Mouse (Mus musculus): ENCODE measurements at regions not wholly inside any gene's neighbourhood (a gene's known extent, or its start where the extent isn't known, plus 50 kb on each side); places are given as distances from the start of the nearest gene placed in this dataset.
"Not testable (repeated sequence)": the region's sequence is repeated elsewhere in the genome, so short reads cannot be mapped to it uniquely, and the experiment has no call there.

DNA sequence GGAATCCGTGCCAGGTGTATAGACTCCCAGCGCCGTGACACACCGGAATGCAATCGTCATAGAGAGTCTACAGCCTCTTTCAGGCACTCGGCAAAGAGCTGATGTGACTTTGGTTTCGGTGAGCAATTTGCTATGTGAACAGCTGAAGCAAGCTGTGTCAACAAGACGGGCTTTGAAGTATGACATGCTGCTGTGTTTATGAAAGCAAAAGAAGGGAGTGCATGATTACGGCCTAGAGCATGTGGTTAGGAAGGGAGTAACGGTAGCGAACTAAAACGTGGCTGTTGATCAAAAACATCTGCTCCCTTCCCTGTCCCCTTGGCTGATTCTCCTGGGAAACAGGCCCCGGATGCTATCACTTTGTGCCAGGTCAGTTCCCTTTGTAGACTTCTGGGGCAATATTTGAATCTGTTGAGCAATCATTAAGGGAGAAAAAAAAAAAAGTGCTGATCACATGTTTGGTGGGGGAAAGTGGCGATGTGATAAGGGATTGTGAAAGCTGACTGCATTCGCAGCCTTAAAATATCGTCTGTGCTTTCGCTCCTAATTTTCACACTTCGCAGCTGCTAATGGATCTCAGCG lies 764.3 kb downstream of the Robo2 start:
- TF ChIP-seq POLR2A (IDR thresholded peaks at IDR 0.05; ENCODE audit: borderline replicate concordance, extremely low read depth, insufficient read depth, insufficient read length, poor library complexity, severe bottlenecking) (no peak), CTCF (IDR thresholded peaks at IDR 0.05; ENCODE audit: borderline replicate concordance, extremely low read depth, insufficient read depth, insufficient read length) (no peak)
- DNase-seq (ENCODE audit: low read depth) = peak; percentile 77

DNA sequence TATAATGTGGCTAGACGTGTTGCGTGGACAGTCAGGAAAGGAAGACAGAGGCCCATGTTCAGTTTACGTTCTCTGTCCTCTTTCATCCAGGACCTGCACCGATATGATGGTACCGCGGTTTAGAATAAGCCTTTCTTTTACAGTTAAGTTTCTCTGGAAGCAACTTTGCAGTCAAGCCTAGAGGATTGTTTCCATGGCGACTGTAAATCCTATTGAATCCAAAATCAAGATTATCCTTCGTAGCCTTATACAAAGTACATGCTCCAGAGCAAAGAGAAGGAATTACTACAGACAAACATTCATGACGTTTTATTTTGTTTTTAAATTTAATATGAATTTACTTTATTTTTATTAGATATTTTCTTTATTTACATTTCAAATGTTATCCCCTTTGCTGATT lies 798.6 kb downstream of the Robo2 start:
- DNase-seq (ENCODE audit: low read depth) = peak; percentile 47
- TF ChIP-seq CTCF (IDR thresholded peaks at IDR 0.05; ENCODE audit: borderline replicate concordance, extremely low read depth, insufficient read depth, insufficient read length) (no peak), POLR2A (IDR thresholded peaks at IDR 0.05; ENCODE audit: borderline replicate concordance, extremely low read depth, insufficient read depth, insufficient read length, poor library complexity, severe bottlenecking) (no peak)

DNA sequence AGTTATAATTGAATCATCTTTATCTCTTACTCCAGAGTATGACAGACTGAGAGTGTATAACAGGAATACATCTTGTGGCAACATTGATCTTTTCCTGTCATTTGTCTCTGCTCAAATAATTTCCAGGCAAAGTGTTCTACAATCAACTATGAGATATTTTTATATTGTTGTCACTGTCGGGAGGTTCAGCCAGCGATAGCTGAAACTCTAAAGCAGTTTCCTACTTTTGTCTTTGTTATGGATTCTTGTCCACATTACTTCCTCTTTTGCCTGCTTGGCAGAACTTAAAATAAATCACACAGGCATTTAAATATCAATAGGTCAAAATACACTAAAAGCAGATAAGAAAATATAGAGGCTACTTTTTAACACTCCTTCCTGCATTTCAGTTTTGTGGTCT lies 820.2 kb downstream of the Robo2 start:
- TF ChIP-seq CTCF (IDR thresholded peaks at IDR 0.05; ENCODE audit: borderline replicate concordance, extremely low read depth, insufficient read depth, insufficient read length) = no peak
- TF ChIP-seq POLR2A (IDR thresholded peaks at IDR 0.05; ENCODE audit: borderline replicate concordance, extremely low read depth, insufficient read depth, insufficient read length, poor library complexity, severe bottlenecking) = no peak

DNA sequence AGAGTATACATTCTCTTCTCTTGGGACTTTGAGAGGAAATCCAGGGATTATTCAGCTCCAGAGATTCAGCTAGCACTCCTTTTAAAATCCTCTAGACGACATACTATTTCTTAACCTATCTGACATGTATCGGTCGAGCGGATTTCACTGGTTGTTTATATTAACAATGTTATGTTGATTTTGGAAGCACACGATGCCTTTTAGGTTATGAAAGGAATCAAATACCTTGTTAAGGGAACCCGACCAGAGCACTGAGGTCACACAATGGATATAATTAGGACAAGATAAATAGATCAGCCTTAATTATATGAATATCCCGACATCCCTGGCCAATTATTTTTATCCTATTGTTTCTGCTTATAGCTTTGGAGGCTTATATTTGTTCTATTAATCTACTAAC lies 850.4 kb downstream of the Robo2 start:
- DNase-seq (ENCODE audit: low read depth) = no peak
- no peak for TF ChIP-seq CTCF (IDR thresholded peaks at IDR 0.05; ENCODE audit: borderline replicate concordance, extremely low read depth, insufficient read depth, insufficient read length)
- no peak for TF ChIP-seq POLR2A (IDR thresholded peaks at IDR 0.05; ENCODE audit: borderline replicate concordance, extremely low read depth, insufficient read depth, insufficient read length, poor library complexity, severe bottlenecking)

More for the DNA sequence above, 820.2 kb downstream of the Robo2 start:
- no peak for DNase-seq (ENCODE audit: low read depth)

DNA sequence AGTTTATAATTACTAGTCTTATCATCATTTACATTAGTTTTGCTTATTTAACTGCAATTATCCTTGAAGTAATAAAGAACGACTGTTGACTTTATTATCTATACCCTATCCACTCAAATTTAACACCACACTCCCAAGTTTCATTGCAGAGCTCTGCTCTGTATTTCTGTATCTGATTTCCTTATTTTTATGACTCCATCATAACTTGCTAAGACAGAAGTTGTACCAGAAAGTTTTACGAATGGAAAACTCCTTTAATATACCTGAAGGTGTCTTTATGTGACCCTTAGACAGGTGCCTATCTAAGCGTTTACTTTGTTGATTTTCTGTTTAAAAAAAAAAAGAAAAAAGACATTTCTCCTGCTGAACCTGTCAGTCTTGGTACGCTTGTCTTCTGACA lies 854.7 kb downstream of the Robo2 start:
- no peak for DNase-seq (ENCODE audit: low read depth)
- no peak for TF ChIP-seq POLR2A (IDR thresholded peaks at IDR 0.05; ENCODE audit: borderline replicate concordance, extremely low read depth, insufficient read depth, insufficient read length, poor library complexity, severe bottlenecking)
- TF ChIP-seq CTCF (IDR thresholded peaks at IDR 0.05; ENCODE audit: borderline replicate concordance, extremely low read depth, insufficient read depth, insufficient read length) = no peak

DNA sequence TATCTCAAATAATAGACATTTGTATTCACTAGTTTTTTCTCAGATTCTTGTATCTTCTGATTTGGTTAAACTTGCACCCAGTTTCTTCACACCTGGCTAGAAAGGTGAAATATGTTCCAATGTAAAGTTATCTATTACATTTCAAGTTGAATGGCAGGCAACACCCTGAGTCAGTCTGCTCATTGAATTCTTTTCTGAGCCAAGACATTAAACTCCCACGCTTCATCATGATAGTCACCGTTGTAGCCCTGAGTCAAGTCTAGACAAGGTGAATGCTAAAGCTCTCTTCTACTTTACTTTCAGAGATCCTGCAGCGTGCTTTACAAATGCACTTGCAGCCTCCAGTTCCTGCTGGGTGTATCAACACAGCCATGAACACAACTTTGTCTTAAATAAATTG lies 868.0 kb downstream of the Robo2 start:
- no peak for DNase-seq (ENCODE audit: low read depth)
- no peak for TF ChIP-seq CTCF (IDR thresholded peaks at IDR 0.05; ENCODE audit: borderline replicate concordance, extremely low read depth, insufficient read depth, insufficient read length)
- TF ChIP-seq POLR2A (IDR thresholded peaks at IDR 0.05; ENCODE audit: borderline replicate concordance, extremely low read depth, insufficient read depth, insufficient read length, poor library complexity, severe bottlenecking) = no peak

DNA sequence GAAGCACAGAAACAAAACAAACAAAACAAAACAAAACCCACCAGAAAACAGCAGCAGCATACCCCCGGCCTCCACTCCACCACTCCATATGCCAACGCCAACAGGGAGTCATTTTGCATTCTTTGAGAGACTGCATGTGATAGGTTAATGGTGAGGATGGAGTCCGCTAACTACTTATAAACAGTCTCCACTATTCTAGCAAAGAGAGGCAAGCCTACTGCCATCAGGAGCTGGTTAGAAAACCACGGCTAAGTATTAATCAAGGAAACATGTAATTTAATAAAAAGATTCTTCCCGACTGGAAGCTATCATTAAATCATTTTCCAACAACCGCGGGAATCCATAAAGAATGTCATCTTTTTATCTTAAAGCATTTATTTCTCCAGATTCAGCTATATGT lies 873.6 kb downstream of the Robo2 start:
- DNase-seq (ENCODE audit: low read depth) = no peak
- TF ChIP-seq POLR2A (IDR thresholded peaks at IDR 0.05; ENCODE audit: borderline replicate concordance, extremely low read depth, insufficient read depth, insufficient read length, poor library complexity, severe bottlenecking) (no peak), CTCF (IDR thresholded peaks at IDR 0.05; ENCODE audit: borderline replicate concordance, extremely low read depth, insufficient read depth, insufficient read length) (no peak)

DNA sequence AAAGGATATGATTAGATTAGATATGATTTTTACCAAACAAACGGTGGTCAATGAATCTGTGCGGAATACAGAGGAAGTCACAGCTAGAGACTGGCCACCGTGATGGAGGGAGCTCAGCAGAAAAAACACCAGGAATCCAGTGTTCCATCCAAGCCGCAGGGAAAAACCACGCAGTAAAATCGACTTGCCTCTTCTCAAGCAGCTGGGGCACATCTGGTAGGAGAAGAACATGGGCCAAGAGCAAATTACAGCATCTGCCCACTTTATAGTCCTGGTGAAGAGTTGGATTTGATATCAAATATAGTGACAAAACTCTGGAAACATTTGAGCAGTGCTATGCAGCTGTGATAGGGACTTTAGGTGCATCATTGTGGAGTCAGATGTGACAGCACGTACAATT lies 874.1 kb downstream of the Robo2 start:
- no peak for TF ChIP-seq POLR2A (IDR thresholded peaks at IDR 0.05; ENCODE audit: borderline replicate concordance, extremely low read depth, insufficient read depth, insufficient read length, poor library complexity, severe bottlenecking)
- TF ChIP-seq CTCF (IDR thresholded peaks at IDR 0.05; ENCODE audit: borderline replicate concordance, extremely low read depth, insufficient read depth, insufficient read length) = no peak
- no peak for DNase-seq (ENCODE audit: low read depth)

DNA sequence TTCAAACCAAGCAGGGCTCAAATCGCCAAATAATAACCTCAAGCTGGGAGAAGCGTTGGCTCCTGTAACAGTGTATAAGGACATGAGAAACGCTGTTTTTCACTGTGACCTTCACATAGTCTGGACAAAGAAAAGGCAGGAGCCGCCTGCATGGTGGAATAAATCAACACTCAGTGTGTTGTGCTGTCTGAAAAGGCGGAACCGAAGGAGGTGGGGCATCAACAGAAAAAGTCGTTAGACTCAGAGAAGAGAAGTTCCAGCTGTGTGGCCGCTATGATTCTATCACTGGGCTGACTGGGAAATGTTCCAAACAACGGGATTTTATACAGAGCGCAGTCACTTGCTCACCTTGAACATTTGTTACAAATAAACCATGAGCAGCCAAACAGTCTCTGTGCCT lies 881.4 kb downstream of the Robo2 start:
- DNase-seq (ENCODE audit: low read depth) = peak; percentile 70
- TF ChIP-seq POLR2A (IDR thresholded peaks at IDR 0.05; ENCODE audit: borderline replicate concordance, extremely low read depth, insufficient read depth, insufficient read length, poor library complexity, severe bottlenecking) (no peak), CTCF (IDR thresholded peaks at IDR 0.05; ENCODE audit: borderline replicate concordance, extremely low read depth, insufficient read depth, insufficient read length) (no peak)

DNA sequence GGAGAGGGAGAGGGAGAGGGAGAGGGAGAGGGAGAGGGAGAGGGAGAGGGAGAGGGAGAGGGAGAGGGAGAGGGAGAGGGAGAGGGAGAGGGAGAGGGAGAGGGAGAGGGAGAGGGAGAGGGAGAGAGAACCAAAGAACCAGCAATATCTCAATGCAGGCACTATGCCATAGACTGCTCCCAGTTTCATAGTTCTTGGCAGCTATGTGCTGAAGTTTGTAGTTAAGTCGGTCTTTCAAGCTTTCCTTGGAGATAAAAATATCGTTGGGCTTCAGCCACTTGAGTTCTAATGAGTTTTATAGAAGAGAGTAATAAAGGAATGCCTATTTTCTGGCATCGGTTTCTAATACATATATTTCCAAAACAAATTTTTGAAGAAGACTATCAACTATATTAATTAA lies 888.7 kb downstream of the Robo2 start:
- not testable (repeated sequence) for DNase-seq (ENCODE audit: low read depth)

DNA sequence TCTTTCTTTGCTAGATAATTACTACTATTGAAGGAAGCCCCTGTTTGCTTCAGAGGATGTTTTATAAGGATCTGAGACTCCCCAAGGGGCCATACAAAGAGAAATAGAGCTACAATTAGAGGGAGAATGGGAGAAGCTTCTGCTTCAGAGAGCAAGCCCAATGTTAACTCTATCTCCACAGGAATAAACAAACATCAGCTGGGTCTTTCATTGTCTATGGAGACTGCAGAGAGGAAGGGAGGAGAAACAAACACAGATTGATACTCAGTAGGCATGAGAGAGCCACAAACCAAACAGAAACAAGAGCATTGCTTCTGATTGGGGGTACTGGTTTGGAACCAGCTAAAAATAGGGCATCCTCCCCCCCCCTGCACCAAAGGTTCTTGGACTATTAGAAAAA lies 906.9 kb downstream of the Robo2 start:
- TF ChIP-seq CTCF (IDR thresholded peaks at IDR 0.05; ENCODE audit: borderline replicate concordance, extremely low read depth, insufficient read depth, insufficient read length) (no peak), POLR2A (IDR thresholded peaks at IDR 0.05; ENCODE audit: borderline replicate concordance, extremely low read depth, insufficient read depth, insufficient read length, poor library complexity, severe bottlenecking) (no peak)
- DNase-seq (ENCODE audit: low read depth) = peak; percentile 31

DNA sequence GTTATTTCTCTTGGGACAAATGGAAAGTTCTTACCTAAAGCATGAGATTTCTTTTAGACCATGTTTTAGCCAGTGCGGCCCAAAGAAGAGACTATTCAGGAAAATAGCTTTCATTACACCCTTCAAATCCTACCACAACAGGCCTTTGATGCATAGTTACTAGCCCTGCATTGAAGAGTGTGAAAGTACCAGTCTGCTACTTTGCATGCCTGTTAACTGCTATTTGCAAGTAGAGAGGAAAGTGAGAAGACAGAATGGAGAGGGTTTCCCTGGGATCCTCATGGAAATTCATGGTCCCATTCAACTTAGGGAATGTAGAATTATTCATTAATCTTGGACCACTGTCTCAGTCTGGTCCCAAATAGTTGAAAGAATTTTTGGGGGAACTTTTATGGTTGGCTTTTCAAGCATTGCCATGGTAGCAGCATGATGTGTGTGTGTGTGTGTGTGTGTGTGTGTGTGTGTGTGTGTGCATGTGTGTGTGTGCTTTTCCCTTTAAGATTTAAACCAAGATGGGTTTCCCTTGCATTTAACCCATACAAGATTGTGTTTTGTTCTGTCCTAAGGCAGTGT lies 912.9 kb downstream of the Robo2 start:
- TF ChIP-seq CTCF (IDR thresholded peaks at IDR 0.05; ENCODE audit: borderline replicate concordance, extremely low read depth, insufficient read depth, insufficient read length) (no peak), POLR2A (IDR thresholded peaks at IDR 0.05; ENCODE audit: borderline replicate concordance, extremely low read depth, insufficient read depth, insufficient read length, poor library complexity, severe bottlenecking) (no peak)
- peak; percentile 73 for DNase-seq (ENCODE audit: low read depth)

All from brain, embryonic 14.5 days (tissue).